Comparison of ENCODE assay signal across 22 mouse cellular contexts in the genomic region with DNA sequence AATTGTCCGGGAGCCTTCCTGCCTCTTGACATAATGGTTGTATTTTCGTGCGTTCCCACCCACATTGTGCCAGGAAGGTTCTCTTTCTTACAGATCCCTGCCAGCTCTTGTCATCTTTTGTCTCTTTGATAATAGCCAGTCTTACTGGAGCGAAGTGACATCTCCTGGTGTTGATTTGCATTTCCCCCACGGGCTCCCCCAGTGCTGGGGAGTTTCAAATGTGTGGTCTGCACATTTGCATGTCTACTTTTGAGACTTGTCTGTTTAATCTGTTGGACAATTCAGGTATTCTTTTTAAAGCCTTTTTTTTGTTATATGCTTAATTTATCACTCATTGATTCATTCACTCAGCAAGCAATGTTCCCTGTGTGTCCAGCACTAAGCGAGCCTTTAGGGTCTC. TPM values are rescaled to one million over a fixed set of nuclear protein-coding genes. Genes with fewer than 3 reads are reported as not detected.
DNase-seq lines count a peak whose midpoint lies in the region; ATAC-seq lines count a peak whose summit lies in the region.
"Had no signal": no experiment of that assay in that cellular context is flagged by ENCODE, and none has a peak within 500 bp of the region (broad histone marks: within the 10 kb centered on the region; RNA-seq: fewer than 3 reads in every experiment).

No protein-coding gene starts in this region.

- no peaks in the 10 kb centered on the region for H3K36me3 ChIP-seq in midbrain, embryonic 13.5 days
- no peaks in the 10 kb centered on the region for H3K36me3 ChIP-seq in midbrain, embryonic 11.5 days (ENCODE audit: control insufficient read depth, insufficient read depth, low read length)
- H3K36me3 ChIP-seq: embryonic facial prominence, embryonic 12.5 days; forebrain, embryonic 12.5 days; heart, embryonic 13.5 days; hindbrain, embryonic 12.5 days had no signal

- H3K9me3 ChIP-seq in midbrain, embryonic 13.5 days: no peaks in the 10 kb centered on the region
- no peaks in the 10 kb centered on the region for H3K9me3 ChIP-seq in midbrain, embryonic 11.5 days (ENCODE audit: control insufficient read depth, low read length)
- H3K9me3 ChIP-seq: embryonic facial prominence, embryonic 12.5 days; forebrain, embryonic 12.5 days; heart, embryonic 13.5 days; hindbrain, embryonic 12.5 days had no signal

- no peak for ATAC-seq in midbrain, embryonic 13.5 days
- ATAC-seq in midbrain, embryonic 11.5 days (ENCODE audit: low FRiP score): no peak
- ATAC-seq in neutrophil, adult 5-6 weeks (ENCODE audit: extremely low read depth, insufficient number of reproducible peaks, low FRiP score, poor library complexity, severe bottlenecking): 0 out of 2 replicates have a peak, but pooled peaks have one; percentile 32
- no peak for ATAC-seq in frontal cortex, adult (ENCODE audit: low TSS enrichment)
- ATAC-seq: hindbrain, embryonic 16.5 days; inflammation-experienced regulatory T-cells, adult 6 months; Patski had no signal

- H3K9ac ChIP-seq in midbrain, embryonic 13.5 days (replicated peaks): no peak overlapping the region
- no peak overlapping the region for H3K9ac ChIP-seq in midbrain, embryonic 11.5 days (ENCODE audit: low read length)
- H3K9ac ChIP-seq: embryonic facial prominence, embryonic 12.5 days; forebrain, embryonic 12.5 days; heart, embryonic 13.5 days; hindbrain, embryonic 12.5 days had no signal

- no peak for DNase-seq in midbrain, embryonic 11.5 days (ENCODE audit: low spot score, missing footprints)
- DNase-seq in A20 (ENCODE audit: low read depth, low spot score): peak; percentile 87
- DNase-seq in ES-CJ7 (ENCODE audit: low read depth, low spot score): peak; percentile 11
- no peak for DNase-seq in embryo, embryonic 9.5 days (ENCODE audit: extremely low spot score)
- DNase-seq: adrenal gland, adult 2 months; adrenal gland, postnatal 25 days; cerebellum, adult 8-10 months; cerebellum, postnatal 14 days; embryo, embryonic 11 days; gastrocnemius, postnatal 36 days; heart, adult 11 months; heart, postnatal 4 days had no signal

- H3K27me3 ChIP-seq in midbrain, embryonic 13.5 days: no peaks in the 10 kb centered on the region
- H3K27me3 ChIP-seq in midbrain, embryonic 11.5 days (ENCODE audit: control insufficient read depth, insufficient read depth, low read length): no peaks in the 10 kb centered on the region
- H3K27me3 ChIP-seq: embryonic facial prominence, embryonic 12.5 days; forebrain, embryonic 12.5 days; heart, embryonic 13.5 days; hindbrain, embryonic 12.5 days; Patski had no signal

- no peak overlapping the region for H3K4me3 ChIP-seq in midbrain, embryonic 13.5 days (replicated peaks)
- H3K4me3 ChIP-seq in midbrain, embryonic 11.5 days (ENCODE audit: low read depth, low read length): no peak overlapping the region
- H3K4me3 ChIP-seq: embryonic facial prominence, embryonic 12.5 days; forebrain, embryonic 12.5 days; heart, embryonic 13.5 days; hindbrain, embryonic 12.5 days had no signal

- peak overlapping the region; percentile 21; the same call in 1 of the 2 replicates for H3K27ac ChIP-seq in midbrain, embryonic 13.5 days
- H3K27ac ChIP-seq in midbrain, embryonic 11.5 days (ENCODE audit: low read depth, low read length): no peak overlapping the region
- H3K27ac ChIP-seq: embryonic facial prominence, embryonic 12.5 days; forebrain, embryonic 12.5 days; heart, embryonic 13.5 days; hindbrain, embryonic 12.5 days had no signal

- no peaks in the 10 kb centered on the region; the same call in 1 of the 2 replicates for H3K4me1 ChIP-seq in midbrain, embryonic 13.5 days (replicated peaks)
- H3K4me1 ChIP-seq in midbrain, embryonic 11.5 days (ENCODE audit: control insufficient read depth, insufficient read depth, low read length): peaks cover 4% of the 10 kb centered on the region; the same call in 1 of the 2 replicates
- H3K4me1 ChIP-seq: heart, embryonic 13.5 days had no signal

- WGBS in midbrain, embryonic 13.5 days: 21% methylated on average over 6 of the region's 6 CpGs
- WGBS in midbrain, embryonic 11.5 days: 41% methylated on average over 6 of the region's 6 CpGs

- no peak overlapping the region for H3K4me2 ChIP-seq in midbrain, embryonic 13.5 days (replicated peaks)
- H3K4me2 ChIP-seq in midbrain, embryonic 11.5 days: no peak overlapping the region
- H3K4me2 ChIP-seq: embryonic facial prominence, embryonic 12.5 days; forebrain, embryonic 12.5 days; heart, embryonic 13.5 days; hindbrain, embryonic 12.5 days had no signal

RNA-seq across cellular contexts. Expression of a gene that starts 58.1 kb away (rescaled TPM):
- polyA plus RNA-seq in midbrain, embryonic 13.5 days (2015; fragmentation: Nextera tagmentation; extraction: Ambion mirVana): 43.7 TPM in 2 replicates
- polyA plus RNA-seq in midbrain, embryonic 11.5 days (2014; fragmentation: Nextera tagmentation; extraction: Ambion mirVana): 19.3 and 19.7 TPM in 2 replicates
- 68.0 and 76.9 TPM in 2 replicates for total RNA-seq in neutrophil, adult 5-6 weeks (2017)

Comparison
In these comparisons a context has a peak if more than half of its experiments do, and no peak if none do; other contexts are left out.
1. DNase-seq: peak in A20 (single experiment) and ES-CJ7 (single experiment); none in midbrain, embryonic 11.5 days (single experiment) and embryo, embryonic 9.5 days (single experiment).